ENCODE assay signal across 16 mouse cellular contexts in genomic region chr17:40873582-40874011, GRCm38 (mm10). TPM values are rescaled to one million over a fixed set of nuclear protein-coding genes. Genes with fewer than 3 reads are reported as not detected.
A peak's percentile ranks its signal among the peaks of the same experiment; 100 is the strongest.
DNase-seq lines count a peak whose midpoint lies in the region; ATAC-seq lines count a peak whose summit lies in the region.
"Had no signal": no experiment of that assay in that cellular context is flagged by ENCODE, and none has a peak within 500 bp of the region (broad histone marks: within the 10 kb centered on the region; RNA-seq: fewer than 3 reads in every experiment).

No protein-coding gene starts in this region.

- DNase-seq in heart, adult 9 months (ENCODE audit: low spot score in 2 of 2), result peak; percentile 17 to 31
- no peak for DNase-seq in heart, postnatal 36 days
- DNase-seq in adipocyte (ENCODE audit: low spot score), result peak; percentile 39
- DNase-seq in kidney, adult 18-20 months, result peak; percentile 9
- no peak for DNase-seq in right cerebral cortex, postnatal 36 days (ENCODE audit: low spot score in 2 of 2)
- no peak for DNase-seq in liver
- DNase-seq: cerebellum, adult 11 months; gastrocnemius, postnatal 25 days; thymus, postnatal 4 days had no signal

- intact Hi-C loops in heart, postnatal 36 days (cut with DNase I), result no loop called here

- 0 out of 2 replicates have a peak, but pooled peaks have one; percentile 11 for ATAC-seq in megakaryocyte progenitor cell, adult 5-6 weeks (replicated peaks; ENCODE audit: poor library complexity)
- no peak for ATAC-seq in activated CD4-positive, CD25-positive, alpha-beta regulatory T cell, adult 4 months
- ATAC-seq: forebrain, embryonic 15.5 days had no signal

RNA-seq across cellular contexts. Expression of gene 9130008F23Rik, which starts 6.8 kb away (rescaled TPM):
- total RNA-seq in heart, postnatal 36 days (2021), result under 1 TPM; 0.30 to 0.53 TPM
- 0.94 and 1.2 TPM in 2 replicates for total RNA-seq in megakaryocyte progenitor cell, adult 5-6 weeks (2015)
- total RNA-seq in megakaryocyte progenitor cell, adult 5-6 weeks (2017), result 3.2 and 6.0 TPM in 2 replicates
- not detected for polyA plus RNA-seq in activated CD4-positive, CD25-positive, alpha-beta regulatory T cell, adult 4 months (2017; shearing (Covaris generic))
- total RNA-seq: CH12.LX had no signal

RNA-seq across cellular contexts. Expression of gene Glyatl3, which starts 40.6 kb away (rescaled TPM):
- not detected for total RNA-seq in heart, postnatal 36 days (2021)
- total RNA-seq in megakaryocyte progenitor cell, adult 5-6 weeks (2015), result not detected in 2 replicates
- not detected in 2 replicates for total RNA-seq in megakaryocyte progenitor cell, adult 5-6 weeks (2017)
- polyA plus RNA-seq in activated CD4-positive, CD25-positive, alpha-beta regulatory T cell, adult 4 months (2017; shearing (Covaris generic)), result not detected
- total RNA-seq: CH12.LX; gastrocnemius, postnatal 25 days; heart, postnatal 14 days; layer of hippocampus, postnatal 10 days had no signal
- polyA plus RNA-seq: forebrain, embryonic 15.5 days; macrophage had no signal

Comparison
In these comparisons a context has a peak if more than half of its experiments do, and no peak if none do; other contexts are left out.
1. DNase-seq: peak in heart, adult 9 months (2 of 2), adipocyte (single experiment) and kidney, adult 18-20 months (single experiment); none in heart, postnatal 36 days (0 of 2), right cerebral cortex, postnatal 36 days (0 of 2) and liver (single experiment).